Mouse (Mus musculus) retina, adult 2 months (tissue): ENCODE measurements around the gene Ehbp1l1.

Experiments
- DNase-seq: peaks from one replicate; pipeline ENCODE4 v3.0.0-alpha.2; 2012; ENCODE audit warnings: low read depth, low spot score

The Ehbp1l1 gene

DNA sequence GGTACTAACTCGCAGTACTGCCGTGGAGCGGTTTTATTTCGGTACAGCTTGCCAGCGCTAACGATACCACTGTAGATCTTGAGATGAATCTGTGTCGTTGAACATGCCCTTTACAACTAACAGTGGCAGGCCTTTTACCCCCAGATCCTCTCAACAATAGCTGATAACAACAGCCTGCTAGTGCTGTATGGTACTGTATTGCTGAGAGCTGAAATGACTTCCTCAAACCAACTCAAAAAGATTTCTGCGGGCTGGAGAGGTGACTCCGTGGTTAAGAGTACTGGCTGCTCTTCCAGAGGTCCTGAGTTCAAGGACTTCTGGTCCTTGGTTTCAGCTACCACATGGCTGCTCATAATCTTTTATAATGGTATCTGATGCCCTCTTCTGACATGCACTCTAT lies 8.2 kb upstream of the Ehbp1l1 start:
- no peak for DNase-seq

GRCm38 (mm10) chr19:5731264-5731978 lies 5.3 kb upstream of the Ehbp1l1 start:
- peak; percentile 94 for DNase-seq

GRCm38 (mm10) chr19:5730314-5731186 lies 4.4 kb upstream of the Ehbp1l1 start:
- no peak for DNase-seq

DNA sequence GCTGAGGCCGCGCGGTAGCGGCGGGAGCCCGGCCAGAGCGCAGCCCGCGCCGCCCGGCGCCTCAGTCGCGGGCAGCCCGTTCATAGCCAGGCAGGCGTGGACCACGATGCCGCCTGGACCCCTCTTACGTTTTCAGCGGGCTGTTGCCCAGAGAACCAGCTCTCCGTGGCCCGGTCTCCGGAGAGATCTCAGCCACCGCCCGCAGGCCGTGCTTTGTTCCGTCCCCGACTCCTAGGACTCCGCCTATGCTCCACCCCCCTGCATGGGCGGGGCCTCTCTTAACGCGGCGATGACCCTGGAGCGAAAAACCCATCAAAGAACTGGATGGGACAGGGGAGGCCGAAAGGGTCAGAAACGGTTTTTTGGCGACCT lies 3.3 kb upstream of the Ehbp1l1 start, which contains the start of gene Fam89b:
Fam89b (minus strand) TSS at position 210 of the 372 bp plus-strand sequence.
- peak; percentile 44 for DNase-seq

DNA sequence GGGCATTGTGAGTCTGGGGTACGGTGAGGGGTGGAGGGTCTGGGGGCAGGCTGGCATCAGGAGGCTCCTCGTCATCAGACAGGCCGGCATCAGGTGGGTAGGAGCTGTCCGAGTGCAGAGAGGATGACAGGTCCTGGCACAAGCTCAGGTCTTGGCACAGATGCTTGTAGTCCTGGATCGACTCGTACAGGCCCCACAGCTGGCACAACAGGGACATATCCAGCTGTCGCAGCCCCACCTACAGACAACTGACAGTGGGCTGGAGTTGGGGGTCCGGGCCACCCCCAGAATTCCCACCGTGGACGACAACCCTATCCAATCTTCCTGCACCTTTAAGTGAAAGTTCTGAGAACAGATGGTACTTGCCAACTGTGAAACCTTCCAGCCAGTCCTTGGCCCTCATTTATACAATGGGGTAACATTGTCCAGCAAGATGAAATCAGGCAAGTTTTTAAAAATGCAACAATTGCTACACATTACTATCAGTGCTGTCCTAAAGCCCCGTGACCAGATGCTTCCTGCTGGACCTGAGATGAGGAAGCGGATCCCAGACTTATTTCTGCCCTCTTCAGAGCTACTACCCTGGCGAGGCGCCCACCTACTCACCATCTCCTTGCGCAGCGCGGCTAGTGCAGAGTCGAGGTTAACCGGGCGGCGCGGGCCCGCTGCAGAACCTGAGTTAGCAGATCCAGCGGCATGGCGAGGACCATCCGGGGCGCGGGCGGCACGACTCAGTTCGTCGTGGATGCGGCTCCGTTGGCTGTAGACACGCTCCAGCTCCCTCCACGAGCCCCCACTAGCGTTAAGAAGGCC lies 2.7 kb upstream of the Ehbp1l1 start:
- no peak for DNase-seq

DNA sequence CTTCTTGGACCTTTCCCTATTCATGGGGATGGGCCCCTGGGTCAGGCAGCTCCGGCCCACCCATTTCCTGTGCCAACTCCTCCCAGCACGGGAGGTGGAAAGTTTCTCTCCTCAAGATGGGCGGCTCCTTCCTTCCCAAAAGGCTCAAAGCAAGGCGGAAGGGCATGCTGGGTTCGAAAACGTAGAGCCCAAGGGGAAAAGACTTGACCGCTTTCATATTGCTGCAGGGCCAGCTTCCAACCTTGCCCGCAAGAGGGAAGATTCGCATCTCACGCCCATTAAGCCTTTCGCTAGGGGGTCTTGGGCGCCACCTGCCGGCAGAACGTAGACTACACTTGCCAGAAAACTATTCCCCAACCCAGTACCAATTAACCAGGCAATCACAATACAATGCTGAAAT lies 1.6 kb upstream of the Ehbp1l1 start:
- DNase-seq = peak; percentile 53

DNA sequence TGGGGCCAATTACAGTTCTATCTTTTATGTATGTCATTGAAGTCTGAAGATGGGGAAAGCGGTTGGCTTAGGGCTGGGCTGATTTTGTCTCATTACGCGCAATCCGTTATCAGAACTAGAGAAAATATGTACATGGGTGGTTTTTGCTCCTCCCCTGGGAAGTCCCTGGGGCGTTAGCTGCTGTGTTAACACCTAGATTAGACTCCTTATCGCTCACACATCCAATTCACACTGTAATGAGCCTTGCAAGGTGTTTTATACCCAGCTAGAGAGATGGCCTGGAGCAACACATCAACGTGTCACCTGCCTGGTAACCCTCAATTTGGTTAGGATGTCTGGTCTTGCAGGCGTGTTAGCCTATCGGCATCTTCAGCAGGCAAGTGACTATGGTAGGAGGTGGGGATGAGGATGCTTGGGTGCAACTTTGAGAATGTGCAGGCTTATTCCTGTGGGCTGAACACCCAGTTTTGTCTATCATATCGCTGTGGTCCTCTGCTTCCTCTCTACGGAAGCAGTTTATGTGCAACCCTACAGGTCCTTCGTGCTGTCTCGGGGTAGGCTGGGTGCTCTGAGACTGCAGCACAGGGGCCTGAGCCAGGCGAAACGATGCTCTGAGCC lies 953 bp upstream of the Ehbp1l1 start:
- DNase-seq = no peak

DNA sequence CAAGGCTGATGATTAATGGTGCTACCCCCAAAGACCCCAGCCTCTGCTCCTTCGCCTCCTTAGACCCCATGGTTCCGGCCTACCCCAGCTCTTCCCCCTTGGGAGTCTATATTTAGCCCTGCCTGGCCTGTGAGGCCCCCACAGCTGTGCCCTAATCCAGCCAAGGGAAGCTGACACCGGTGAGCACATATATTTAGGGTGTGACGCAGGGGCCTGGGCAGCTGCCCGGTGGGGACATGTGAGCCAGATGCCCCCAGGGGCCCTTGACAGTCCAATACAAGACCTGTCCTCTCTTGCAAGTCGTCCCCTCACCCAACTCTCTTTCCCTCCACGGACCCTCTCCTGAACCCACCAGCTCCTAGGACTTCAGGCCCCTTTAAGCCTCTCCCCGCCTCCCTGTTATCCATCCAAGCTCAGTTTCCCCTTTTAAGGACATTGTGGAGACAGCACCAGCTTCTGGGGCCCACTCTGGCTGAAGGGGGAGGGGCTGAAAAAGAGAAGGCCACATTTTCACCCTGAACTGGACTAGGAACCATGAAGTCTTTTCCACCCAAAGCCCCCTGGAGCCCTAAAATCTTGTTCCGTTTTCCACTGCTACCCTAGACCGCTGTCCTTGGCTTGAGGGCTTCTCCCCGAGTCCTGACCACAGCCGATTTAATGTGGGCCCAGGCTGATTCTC lies 949 bp downstream of the Ehbp1l1 start:
- no peak for DNase-seq

GRCm38 (mm10) chr19:5724549-5724941 lies 1.6 kb downstream of the Ehbp1l1 start:
- no peak for DNase-seq

- DNase-seq = no peak
Observed at GRCm38 (mm10) chr19:5723934-5724548, 2.1 kb downstream of the Ehbp1l1 start.

DNA sequence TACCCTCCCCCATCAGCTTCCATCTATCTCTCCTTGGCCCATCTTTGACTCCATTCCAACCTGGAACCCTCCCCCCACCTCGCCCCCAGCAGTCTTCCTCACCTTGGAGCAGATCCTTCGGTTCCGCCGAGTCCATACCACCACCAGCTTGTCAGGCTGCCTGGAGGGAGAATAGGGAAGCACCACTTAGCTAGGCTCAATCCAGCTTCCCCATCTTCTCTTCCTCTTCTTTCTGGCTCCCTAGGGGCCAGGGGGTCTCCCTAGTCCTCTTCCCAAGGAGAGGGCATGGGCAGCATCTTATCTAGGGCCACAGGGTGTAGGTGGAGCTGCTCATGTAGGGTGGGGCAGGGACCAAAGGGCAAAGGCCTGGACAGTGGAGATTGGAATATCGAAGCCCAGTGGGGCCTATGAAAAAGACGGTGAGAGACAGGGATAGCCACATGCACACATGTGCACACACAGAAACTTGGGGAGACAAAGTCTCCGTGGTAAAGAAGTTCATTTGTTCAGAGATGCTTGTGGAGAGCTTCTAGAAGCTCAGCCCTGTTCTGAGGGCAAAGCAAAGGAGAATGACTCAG lies 3.2 kb downstream of the Ehbp1l1 start:
- DNase-seq = no peak

DNA sequence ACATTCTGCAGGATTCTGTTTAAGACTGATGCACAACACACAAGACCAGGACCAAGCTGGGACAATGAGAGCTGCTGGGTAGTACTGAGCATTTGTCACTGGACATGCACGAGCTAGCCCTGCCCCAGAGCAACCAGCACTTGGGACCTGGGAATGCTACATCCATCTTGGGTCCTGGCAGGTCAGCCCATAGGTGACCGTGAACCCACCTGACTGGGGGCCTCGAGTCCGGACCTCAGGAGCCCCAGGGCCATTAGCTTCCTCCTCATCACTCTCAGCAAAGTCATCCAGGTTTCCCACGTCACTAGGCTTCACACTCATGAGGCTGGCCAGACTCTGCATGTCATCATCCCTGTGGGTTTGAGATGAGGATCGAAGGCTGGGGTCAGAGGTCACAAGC lies 4.9 kb downstream of the Ehbp1l1 start:
- DNase-seq = no peak

GRCm38 (mm10) chr19:5716955-5717354 lies 9.2 kb downstream of the Ehbp1l1 start:
- no peak for DNase-seq

GRCm38 (mm10) chr19:5715793-5716688 lies 10.1 kb downstream of the Ehbp1l1 start:
- DNase-seq = no peak

GRCm38 (mm10) chr19:5713730-5714129 lies 12.4 kb downstream of the Ehbp1l1 start:
- DNase-seq = no peak

DNA sequence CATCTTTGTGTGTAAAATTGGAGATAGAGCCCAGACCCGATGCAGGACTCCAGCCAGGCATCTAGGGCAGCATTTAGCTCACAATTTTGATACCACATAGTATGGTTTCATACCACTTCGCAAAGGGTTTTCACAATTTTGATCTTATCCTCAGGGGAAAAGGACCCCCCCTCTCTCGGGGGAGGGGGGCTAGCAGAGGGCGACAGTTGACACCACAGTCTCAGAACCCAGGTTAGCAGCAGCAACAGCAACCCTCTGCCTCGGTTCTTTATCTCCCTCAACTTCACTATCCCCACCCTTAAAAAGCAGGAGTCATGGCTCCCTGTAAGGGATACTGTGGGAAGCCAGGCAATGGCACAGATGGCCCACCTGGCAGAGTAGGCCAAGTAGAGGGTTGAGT lies 12.9 kb downstream of the Ehbp1l1 start:
- no peak for DNase-seq

GRCm38 (mm10) chr19:5711907-5712460 lies 14.1 kb downstream of the Ehbp1l1 start:
- no peak for DNase-seq

- no peak for DNase-seq
Observed at GRCm38 (mm10) chr19:5711218-5711617, 14.9 kb downstream of the Ehbp1l1 start.

- no peak for DNase-seq
Observed at GRCm38 (mm10) chr19:5710581-5710980, 15.5 kb downstream of the Ehbp1l1 start.
